20 mouse cellular contexts compared by ENCODE assay signal in genomic region chr11:32184469-32184868, GRCm38 (mm10). TPM values are rescaled to one million over a fixed set of nuclear protein-coding genes. Genes with fewer than 3 reads are reported as not detected.
"Had no signal": no experiment of that assay in that cellular context is flagged by ENCODE, and none has a peak within 500 bp of the region (broad histone marks: within the 10 kb centered on the region; RNA-seq: fewer than 3 reads in every experiment).

No protein-coding gene starts in this region.

- H3K36me3 ChIP-seq: liver, embryonic 12.5 days; midbrain, embryonic 10.5 days; midbrain, embryonic 13.5 days; neural tube, embryonic 13.5 days; neural tube, embryonic 15.5 days had no signal

- H3K27ac ChIP-seq: liver, embryonic 12.5 days; liver, embryonic 14.5 days; midbrain, embryonic 10.5 days; midbrain, embryonic 13.5 days; neural tube, embryonic 13.5 days; neural tube, embryonic 15.5 days had no signal

- H3K9me3 ChIP-seq: liver, embryonic 12.5 days; midbrain, embryonic 10.5 days; midbrain, embryonic 13.5 days; neural tube, embryonic 13.5 days; neural tube, embryonic 15.5 days had no signal

- H3K27me3 ChIP-seq: midbrain, embryonic 13.5 days; neural tube, embryonic 15.5 days had no signal

- H3K4me2 ChIP-seq: liver, embryonic 12.5 days; lung, embryonic 14.5 days; midbrain, embryonic 13.5 days; neural tube, embryonic 13.5 days; neural tube, embryonic 15.5 days had no signal

- ATAC-seq: liver, embryonic 12.5 days; midbrain, embryonic 13.5 days; midbrain, embryonic 16.5 days had no signal

- H3K4me1 ChIP-seq: liver, embryonic 12.5 days; midbrain, embryonic 10.5 days; midbrain, embryonic 13.5 days; neural tube, embryonic 13.5 days had no signal

- H3K4me3 ChIP-seq: liver, embryonic 12.5 days; midbrain, embryonic 10.5 days; midbrain, embryonic 13.5 days; myocyte; neural tube, embryonic 13.5 days; neural tube, embryonic 15.5 days had no signal

- H3K9ac ChIP-seq: liver, embryonic 12.5 days; liver, embryonic 14.5 days; lung, embryonic 14.5 days; midbrain, embryonic 13.5 days; neural tube, embryonic 13.5 days; neural tube, embryonic 15.5 days had no signal

- DNase-seq: lung, adult 18-20 months; lung, embryonic 14.5 days; lung, postnatal 10 days; lung, postnatal 4 days; retina, postnatal 1 day; right cerebral cortex, adult 18-20 months; right cerebral cortex, postnatal 25 days; right cerebral cortex, postnatal 4 days; spleen, adult 18-20 months; thymus, adult 2 months; thymus, postnatal 25 days had no signal

RNA-seq across cellular contexts. Expression of gene Il9r, which starts 15.6 kb away (rescaled TPM):
- polyA plus RNA-seq: liver, embryonic 16.5 days; lung, embryonic 14.5 days; midbrain, embryonic 10.5 days; midbrain, embryonic 13.5 days; midbrain, embryonic 16.5 days; neural tube, embryonic 13.5 days; neural tube, embryonic 15.5 days had no signal
